26 mouse cellular contexts compared by ENCODE assay signal in the genomic region with DNA sequence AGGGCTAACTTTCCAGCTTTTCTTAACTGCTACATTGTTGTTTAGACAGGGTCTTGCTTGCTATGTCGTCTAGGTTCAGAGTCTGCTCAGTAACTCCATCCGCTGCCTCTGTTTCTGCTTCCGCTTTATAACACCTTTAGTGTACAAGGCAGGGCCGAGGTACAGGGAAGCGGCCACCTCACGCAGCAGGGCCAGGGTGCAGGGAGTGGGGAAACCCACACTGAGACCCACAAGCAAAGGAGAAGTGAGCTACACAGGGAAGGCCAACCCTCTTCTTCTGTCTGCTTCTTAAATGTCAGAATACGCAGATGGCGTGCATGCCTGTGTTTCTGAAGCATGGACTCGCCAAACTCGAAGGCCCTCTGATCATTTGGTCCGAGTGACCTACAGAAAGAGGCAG.
DNase-seq lines count a peak whose midpoint lies in the region; ATAC-seq and TF ChIP-seq lines count a peak whose summit lies in the region.
"Had no signal": no experiment of that assay in that cellular context is flagged by ENCODE, and none has a peak within 500 bp of the region (broad histone marks: within the 10 kb centered on the region; RNA-seq: fewer than 3 reads in every experiment).

No protein-coding gene starts in this region.

- H3K27me3 ChIP-seq in forebrain, embryonic 10.5 days (ENCODE audit: poor library complexity, severe bottlenecking), result peaks cover 61% of the 10 kb centered on the region
- H3K27me3 ChIP-seq in forebrain, embryonic 15.5 days, result no peaks in the 10 kb centered on the region
- H3K27me3 ChIP-seq in liver, embryonic 11.5 days (replicated peaks; ENCODE audit: control insufficient read depth, insufficient read depth, low read length), result no peaks in the 10 kb centered on the region
- no peaks in the 10 kb centered on the region for H3K27me3 ChIP-seq in liver, postnatal 0 days (ENCODE audit: insufficient read depth, low read length)
- H3K27me3 ChIP-seq in MEL (ENCODE audit: control insufficient read depth in 1 of 2, insufficient read depth in 2 of 2, low read length in 2 of 2), result no peaks in the 10 kb centered on the region
- no peaks in the 10 kb centered on the region for H3K27me3 ChIP-seq in liver, embryonic 13.5 days
- H3K27me3 ChIP-seq: CH12.LX; embryonic facial prominence, embryonic 12.5 days; heart, embryonic 13.5 days; neural tube, embryonic 13.5 days had no signal

- H3K4me1 ChIP-seq in forebrain, embryonic 10.5 days, result peaks cover 84% of the 10 kb centered on the region
- H3K4me1 ChIP-seq in forebrain, embryonic 15.5 days, result peaks cover 36% of the 10 kb centered on the region
- H3K4me1 ChIP-seq in liver, embryonic 11.5 days (replicated peaks; ENCODE audit: control insufficient read depth, insufficient read depth, low read length), result peaks cover 69% of the 10 kb centered on the region
- peaks cover 43% of the 10 kb centered on the region for H3K4me1 ChIP-seq in liver, postnatal 0 days (ENCODE audit: insufficient read depth)
- H3K4me1 ChIP-seq in MEL (ENCODE audit: control insufficient read depth in 1 of 2, insufficient read depth in 2 of 2, low read length in 2 of 2), result peaks cover 45 to 64% of the 10 kb centered on the region in 2 experiments
- H3K4me1 ChIP-seq in liver, embryonic 13.5 days (replicated peaks), result peaks cover 98% of the 10 kb centered on the region

- intact Hi-C loops in left cerebral cortex, postnatal 36 days (cut with DNase I), result no loop called here

- TF ChIP-seq POLR2A in MEL (IDR thresholded peaks at IDR 0.05; ENCODE audit: control insufficient read depth in 1 of 2, insufficient read depth in 1 of 2, low read depth in 1 of 2, low read length in 2 of 2, poor library complexity in 1 of 2), result no peak

- DNase-seq in forebrain, embryonic 10.5 days (ENCODE audit: extremely low spot score, low spot score), result no peak
- no peak for DNase-seq in liver, embryonic 11.5 days (ENCODE audit: low spot score)
- DNase-seq in liver, postnatal 0 days, result no peak
- no peak for DNase-seq in MEL (ENCODE audit: low read depth, low spot score)
- DNase-seq in liver, embryonic 13.5 days, result no peak
- DNase-seq in left cerebral cortex, postnatal 36 days (ENCODE audit: low spot score in 2 of 2), result no peak
- DNase-seq in cerebellum, adult 11-12 months, result no peak
- DNase-seq: adrenal gland, adult 8-10 months; cerebellum, adult 8-10 months; cerebellum, postnatal 36 days; embryo, embryonic 11 days; gastrocnemius, postnatal 25 days; heart, adult 2 months; heart, postnatal 10 days; kidney, adult 9 months; kidney, postnatal 10 days; layer of hippocampus, postnatal 36 days; right cerebral cortex, postnatal 4 days had no signal

- no peaks in the 10 kb centered on the region for H3K36me3 ChIP-seq in forebrain, embryonic 10.5 days (replicated peaks)
- no peaks in the 10 kb centered on the region for H3K36me3 ChIP-seq in forebrain, embryonic 15.5 days
- H3K36me3 ChIP-seq in liver, embryonic 11.5 days (ENCODE audit: control insufficient read depth, insufficient read depth, low read length), result no peaks in the 10 kb centered on the region
- H3K36me3 ChIP-seq in liver, postnatal 0 days (replicated peaks; ENCODE audit: insufficient read depth, low read length), result no peaks in the 10 kb centered on the region
- H3K36me3 ChIP-seq in MEL (ENCODE audit: control insufficient read depth in 1 of 2, insufficient read depth in 2 of 2, low read length in 2 of 2), result peaks cover 0 to 48% of the 10 kb centered on the region in 2 experiments; a peak in 2 of 4 replicates
- H3K36me3 ChIP-seq in liver, embryonic 13.5 days, result no peaks in the 10 kb centered on the region
- H3K36me3 ChIP-seq: embryonic facial prominence, embryonic 12.5 days; heart, embryonic 13.5 days; neural tube, embryonic 13.5 days had no signal

- peak overlapping the region; percentile 27; the same call in 1 of the 2 replicates for H3K27ac ChIP-seq in forebrain, embryonic 10.5 days
- no peak overlapping the region for H3K27ac ChIP-seq in forebrain, embryonic 15.5 days (replicated peaks)
- peak overlapping the region; percentile 13; the same call in 1 of the 2 replicates for H3K27ac ChIP-seq in liver, embryonic 11.5 days (ENCODE audit: low read depth, low read length)
- no peak overlapping the region for H3K27ac ChIP-seq in liver, postnatal 0 days (ENCODE audit: low read depth)
- H3K27ac ChIP-seq in MEL (ENCODE audit: control insufficient read depth, low read depth, low read length), result peak overlapping the region; percentile 20; the same call in 1 of the 2 replicates
- peak overlapping the region; percentile 92 for H3K27ac ChIP-seq in liver, embryonic 13.5 days
- H3K27ac ChIP-seq: embryonic facial prominence, embryonic 12.5 days; heart, adult 2 months; heart, embryonic 13.5 days; macrophage; neural tube, embryonic 13.5 days had no signal

- no peak for ATAC-seq in forebrain, embryonic 15.5 days (replicated peaks)
- ATAC-seq in liver, embryonic 11.5 days (replicated peaks; ENCODE audit: low FRiP score), result no peak
- no peak for ATAC-seq in liver, postnatal 0 days
- ATAC-seq in liver, embryonic 13.5 days (ENCODE audit: low read depth), result no peak
- ATAC-seq: intestine, postnatal 0 days; lung, postnatal 0 days had no signal

- H3K9me3 ChIP-seq in forebrain, embryonic 10.5 days, result no peaks in the 10 kb centered on the region
- no peaks in the 10 kb centered on the region for H3K9me3 ChIP-seq in forebrain, embryonic 15.5 days
- H3K9me3 ChIP-seq in liver, embryonic 11.5 days (ENCODE audit: control insufficient read depth, low read length), result no peaks in the 10 kb centered on the region
- H3K9me3 ChIP-seq in liver, postnatal 0 days (ENCODE audit: low read length), result no peaks in the 10 kb centered on the region
- no peaks in the 10 kb centered on the region for H3K9me3 ChIP-seq in MEL (replicated peaks; ENCODE audit: insufficient read depth, low read length)
- no peaks in the 10 kb centered on the region for H3K9me3 ChIP-seq in liver, embryonic 13.5 days (replicated peaks)
- H3K9me3 ChIP-seq: embryonic facial prominence, embryonic 12.5 days; heart, embryonic 13.5 days; neural tube, embryonic 13.5 days had no signal

- H3K79me2 ChIP-seq in MEL (ENCODE audit: control insufficient read depth, insufficient read depth, low read length, poor library complexity), result peaks cover 7% of the 10 kb centered on the region

- no peak for TF ChIP-seq RAD21 in MEL (IDR thresholded peaks at IDR 0.05; ENCODE audit: low read depth, low read length)

- H3K4me2 ChIP-seq in forebrain, embryonic 15.5 days (replicated peaks), result no peak overlapping the region
- no peak overlapping the region for H3K4me2 ChIP-seq in liver, embryonic 11.5 days
- H3K4me2 ChIP-seq in liver, postnatal 0 days (ENCODE audit: low read depth, low read length), result no peak overlapping the region
- H3K4me2 ChIP-seq in liver, embryonic 13.5 days, result no peak overlapping the region
- H3K4me2 ChIP-seq: embryonic facial prominence, embryonic 12.5 days; heart, embryonic 13.5 days; neural tube, embryonic 13.5 days had no signal

- 90% methylated on average over 11 of the region's 11 CpGs for WGBS in forebrain, embryonic 10.5 days
- 89% methylated on average over 11 of the region's 11 CpGs for whole genome bisulfite sequencing in forebrain, embryonic 15.5 days
- 83% methylated on average over 11 of the region's 11 CpGs for WGBS in liver, embryonic 11.5 days
- 74% methylated on average over 11 of the region's 11 CpGs for WGBS in liver, postnatal 0 days (ENCODE audit: insufficient replicate concordance)
- WGBS in liver, embryonic 13.5 days (ENCODE audit: insufficient replicate concordance), result 81% methylated on average over 11 of the region's 11 CpGs

- no peak overlapping the region for H3K9ac ChIP-seq in forebrain, embryonic 15.5 days (replicated peaks)
- no peak overlapping the region for H3K9ac ChIP-seq in liver, embryonic 11.5 days (ENCODE audit: low read depth, low read length)
- H3K9ac ChIP-seq in liver, postnatal 0 days (replicated peaks), result no peak overlapping the region
- H3K9ac ChIP-seq in MEL (ENCODE audit: control insufficient read depth, low read depth, low read length, poor library complexity, severe bottlenecking), result no peak overlapping the region
- H3K9ac ChIP-seq in liver, embryonic 13.5 days, result peak overlapping the region; percentile 55; the same call in 1 of the 2 replicates
- H3K9ac ChIP-seq: embryonic facial prominence, embryonic 12.5 days; heart, embryonic 13.5 days; neural tube, embryonic 13.5 days had no signal

- no peak overlapping the region for H3K4me3 ChIP-seq in forebrain, embryonic 10.5 days
- H3K4me3 ChIP-seq in forebrain, embryonic 15.5 days, result no peak overlapping the region
- no peak overlapping the region for H3K4me3 ChIP-seq in liver, embryonic 11.5 days (ENCODE audit: low read depth, low read length)
- no peak overlapping the region for H3K4me3 ChIP-seq in liver, postnatal 0 days (ENCODE audit: low read depth, low read length)
- H3K4me3 ChIP-seq in MEL (ENCODE audit: control insufficient read depth in 1 of 2, insufficient read depth in 1 of 2, low read depth in 2 of 2, low read length in 2 of 2), result no peak overlapping the region
- H3K4me3 ChIP-seq in liver, embryonic 13.5 days (replicated peaks), result no peak overlapping the region
- H3K4me3 ChIP-seq: embryonic facial prominence, embryonic 12.5 days; heart, adult 2 months; heart, embryonic 13.5 days; neural tube, embryonic 13.5 days had no signal

- no peak for TF ChIP-seq EP300 in liver, postnatal 0 days (IDR thresholded peaks at IDR 0.05; ENCODE audit: low read depth)
- no peak for TF ChIP-seq EP300 in MEL (IDR thresholded peaks at IDR 0.05; ENCODE audit: low read depth in 1 of 2, low read length in 2 of 2)

- TF ChIP-seq CTCF in liver, postnatal 0 days (IDR thresholded peaks at IDR 0.05; ENCODE audit: low read depth), result no peak
- TF ChIP-seq CTCF in MEL (IDR thresholded peaks at IDR 0.05 in 2 of 3, conservative IDR thresholded peaks at IDR 0.05 in 1 of 3; ENCODE audit: control insufficient read depth in 1 of 3, insufficient read depth in 1 of 3, low read depth in 2 of 3, low read length in 3 of 3, poor library complexity in 1 of 3, severe bottlenecking in 1 of 3), result no peak

TF ChIP-seq in MEL, 35 proteins besides CTCF, POLR2A, EP300 and RAD21:
- TF ChIP-seq MEF2A (IDR thresholded peaks at IDR 0.05; ENCODE audit: extremely low read depth, insufficient replicate concordance, low read depth, low read length, poor library complexity, severe bottlenecking), result no peak
- no peak for TF ChIP-seq TAL1 (IDR thresholded peaks at IDR 0.05; ENCODE audit: low read length)
- no peak for TF ChIP-seq ZMIZ1 (IDR thresholded peaks at IDR 0.05; ENCODE audit: low read depth, low read length)
- no peak for TF ChIP-seq NRF1 (IDR thresholded peaks at IDR 0.05; ENCODE audit: insufficient read depth, low read depth, low read length, poor library complexity, severe bottlenecking)
- TF ChIP-seq BHLHE40 (IDR thresholded peaks at IDR 0.05; ENCODE audit: borderline replicate concordance, low read depth, low read length), result no peak
- no peak for TF ChIP-seq SIN3A (IDR thresholded peaks at IDR 0.05; ENCODE audit: low read length)
- no peak for TF ChIP-seq MAFK (IDR thresholded peaks at IDR 0.05; ENCODE audit: borderline replicate concordance, low read depth, low read length)
- TF ChIP-seq ZNF384 (IDR thresholded peaks at IDR 0.05; ENCODE audit: low read depth, low read length), result no peak
- no peak for TF ChIP-seq RCOR1 (IDR thresholded peaks at IDR 0.05; ENCODE audit: low read depth, low read length)
- no peak for TF ChIP-seq JUND (IDR thresholded peaks at IDR 0.05; ENCODE audit: low read depth, low read length)

Comparison
In these comparisons a context has a peak if more than half of its experiments do, and no peak if none do; other contexts are left out.
1. H3K27ac ChIP-seq: peak in forebrain, embryonic 10.5 days (single experiment), liver, embryonic 11.5 days (single experiment), MEL (single experiment) and liver, embryonic 13.5 days (single experiment); none in forebrain, embryonic 15.5 days (single experiment) and liver, postnatal 0 days (single experiment).